8 mouse cellular contexts compared by ENCODE assay signal in genomic region chr14:79769618-79770017, GRCm38 (mm10). TPM values are rescaled to one million over a fixed set of nuclear protein-coding genes. Genes with fewer than 3 reads are reported as not detected.
A peak's percentile ranks its signal among the peaks of the same experiment; 100 is the strongest.
DNase-seq lines count a peak whose midpoint lies in the region; ATAC-seq and TF ChIP-seq lines count a peak whose summit lies in the region.

No protein-coding gene starts in this region.

- WGBS in bone marrow, adult 2 months: 4% methylated on average over 46 of the region's 46 CpGs
- WGBS in embryonic facial prominence, embryonic 10.5 days: under 1% methylated on average over 46 of the region's 46 CpGs
- WGBS in intestine, postnatal 0 days: 2% methylated on average over 46 of the region's 46 CpGs
- under 1% methylated on average over 46 of the region's 46 CpGs for WGBS in limb, embryonic 12.5 days
- WGBS in midbrain, embryonic 13.5 days: under 1% methylated on average over 46 of the region's 46 CpGs

- no peaks in the 10 kb centered on the region for H3K9me3 ChIP-seq in embryonic facial prominence, embryonic 10.5 days
- H3K9me3 ChIP-seq in intestine, postnatal 0 days (ENCODE audit: control insufficient read depth): no peaks in the 10 kb centered on the region
- no peaks in the 10 kb centered on the region for H3K9me3 ChIP-seq in limb, embryonic 12.5 days
- no peaks in the 10 kb centered on the region for H3K9me3 ChIP-seq in midbrain, embryonic 13.5 days

- H3K9ac ChIP-seq in intestine, postnatal 0 days (ENCODE audit: low read depth, low read length): no peak overlapping the region
- H3K9ac ChIP-seq in limb, embryonic 12.5 days (replicated peaks): no peak overlapping the region
- peak overlapping the region; percentile 84 for H3K9ac ChIP-seq in midbrain, embryonic 13.5 days (replicated peaks)

- H3K4me1 ChIP-seq in bone marrow, adult 2 months (ENCODE audit: control insufficient read depth, insufficient read depth, low read length): no peaks in the 10 kb centered on the region; the same call in 1 of the 2 replicates
- peaks cover 55% of the 10 kb centered on the region for H3K4me1 ChIP-seq in embryonic facial prominence, embryonic 10.5 days
- H3K4me1 ChIP-seq in intestine, postnatal 0 days (replicated peaks; ENCODE audit: control insufficient read depth, insufficient read depth, low read length): 0 out of 2 replicates have a peak, but pooled peaks cover 4% of the 10 kb centered on the region
- peaks cover 50% of the 10 kb centered on the region for H3K4me1 ChIP-seq in limb, embryonic 12.5 days (replicated peaks)
- H3K4me1 ChIP-seq in midbrain, embryonic 13.5 days (replicated peaks): peaks cover 69% of the 10 kb centered on the region

- peaks cover 97% of the 10 kb centered on the region for H3K27me3 ChIP-seq in embryonic facial prominence, embryonic 10.5 days (replicated peaks; ENCODE audit: low read depth, poor library complexity, severe bottlenecking)
- peaks cover 68% of the 10 kb centered on the region for H3K27me3 ChIP-seq in intestine, postnatal 0 days (replicated peaks; ENCODE audit: control insufficient read depth, insufficient read depth, low read length)
- peaks cover 90% of the 10 kb centered on the region for H3K27me3 ChIP-seq in limb, embryonic 12.5 days
- peaks cover 35% of the 10 kb centered on the region for H3K27me3 ChIP-seq in midbrain, embryonic 13.5 days
- H3K27me3 ChIP-seq in splenic B cell, adult 2 months (ENCODE audit: control insufficient read depth, insufficient read depth, low read length, poor library complexity, severe bottlenecking): no peaks in the 10 kb centered on the region

- peak; percentile 76 for ATAC-seq in intestine, postnatal 0 days
- ATAC-seq in limb, embryonic 12.5 days (ENCODE audit: insufficient number of reproducible peaks, insufficient read depth, low FRiP score, low TSS enrichment, low read depth): peak; percentile 38; the same call in 1 of the 2 replicates
- ATAC-seq in midbrain, embryonic 13.5 days: peak; percentile 4; the same call in 1 of the 2 replicates
- ATAC-seq in erythroblast, adult 5-6 weeks (replicated peaks; ENCODE audit: low FRiP score, poor library complexity, severe bottlenecking): no peak

- H3K36me3 ChIP-seq in embryonic facial prominence, embryonic 10.5 days (replicated peaks): no peaks in the 10 kb centered on the region
- no peaks in the 10 kb centered on the region for H3K36me3 ChIP-seq in intestine, postnatal 0 days (ENCODE audit: control insufficient read depth, insufficient read depth)
- H3K36me3 ChIP-seq in limb, embryonic 12.5 days: no peaks in the 10 kb centered on the region
- 0 out of 2 replicates have a peak, but pooled peaks cover 4% of the 10 kb centered on the region for H3K36me3 ChIP-seq in midbrain, embryonic 13.5 days
- H3K36me3 ChIP-seq in splenic B cell, adult 2 months (ENCODE audit: control insufficient read depth, insufficient read depth, low read length, poor library complexity, severe bottlenecking): no peaks in the 10 kb centered on the region

- H3K4me2 ChIP-seq in intestine, postnatal 0 days (replicated peaks; ENCODE audit: low read depth): peak overlapping the region; percentile 67
- H3K4me2 ChIP-seq in limb, embryonic 12.5 days: peak overlapping the region; percentile 65
- peak overlapping the region; percentile 87 for H3K4me2 ChIP-seq in midbrain, embryonic 13.5 days (replicated peaks)

- H3K27ac ChIP-seq in bone marrow, adult 2 months (ENCODE audit: control insufficient read depth, insufficient read depth, low read depth, low read length, poor library complexity): no peak overlapping the region; the same call in 1 of the 2 replicates
- H3K27ac ChIP-seq in embryonic facial prominence, embryonic 10.5 days (replicated peaks): no peak overlapping the region; the same call in 1 of the 2 replicates
- H3K27ac ChIP-seq in intestine, postnatal 0 days (ENCODE audit: low read depth, low read length): no peak overlapping the region
- H3K27ac ChIP-seq in limb, embryonic 12.5 days: no peak overlapping the region
- peak overlapping the region; percentile 81 for H3K27ac ChIP-seq in midbrain, embryonic 13.5 days

- H3K4me3 ChIP-seq in bone marrow, adult 2 months (replicated peaks; ENCODE audit: control insufficient read depth, low read depth, low read length): no peak overlapping the region
- peak overlapping the region; percentile 56 for H3K4me3 ChIP-seq in embryonic facial prominence, embryonic 10.5 days
- H3K4me3 ChIP-seq in intestine, postnatal 0 days (ENCODE audit: low read depth, low read length): peak overlapping the region; percentile 37
- peak overlapping the region; percentile 42 for H3K4me3 ChIP-seq in limb, embryonic 12.5 days (replicated peaks)
- H3K4me3 ChIP-seq in midbrain, embryonic 13.5 days (replicated peaks): peak overlapping the region; percentile 72

- TF ChIP-seq POLR2A in bone marrow, adult 2 months (IDR thresholded peaks at IDR 0.05; ENCODE audit: borderline replicate concordance, control insufficient read depth, low read depth, low read length): no peak

- TF ChIP-seq CTCF in bone marrow, adult 2 months (IDR thresholded peaks at IDR 0.05; ENCODE audit: control insufficient read depth, insufficient read depth, low read length): peak; percentile 11; the same call in 1 of the 2 replicates
- TF ChIP-seq CTCF in intestine, postnatal 0 days (IDR thresholded peaks at IDR 0.05; ENCODE audit: low read depth): peak; percentile 99

- DNase-seq in embryonic facial prominence, embryonic 10.5 days (ENCODE audit: low spot score): peak; percentile 90
- DNase-seq in heart, adult 18-20 months: peak; percentile 56 to 79
- DNase-seq in splenic B cell, adult 2 months (ENCODE audit: low read depth, low spot score): peak; percentile 2

RNA-seq across cellular contexts. Expression of gene Pcdh8, which starts 1.5 kb away (rescaled TPM):
- not detected in 2 replicates for polyA plus RNA-seq in bone marrow, adult 2 months (2011; ENCODE audit: insufficient read depth, insufficient read length, low replicate concordance, missing spikeins)
- 3.6 and 9.8 TPM in 2 replicates for polyA plus RNA-seq in embryonic facial prominence, embryonic 10.5 days (2016; fragmentation: Nextera tagmentation; extraction: Ambion mirVana)
- under 1 TPM in 1 of 2 experiments, not detected in 1; 0.20 TPM for total RNA-seq in heart, adult 18-20 months (2021)
- 0.34 and 0.40 TPM in 2 replicates for polyA plus RNA-seq in intestine, postnatal 0 days (2015; fragmentation: Nextera tagmentation; extraction: Ambion mirVana)
- polyA plus RNA-seq in limb, embryonic 12.5 days (2016; fragmentation: Nextera tagmentation; extraction: Ambion mirVana): 4.5 TPM in 2 replicates
- 39.3 and 52.7 TPM in 2 replicates for polyA plus RNA-seq in midbrain, embryonic 13.5 days (2015; fragmentation: Nextera tagmentation; extraction: Ambion mirVana)
- total RNA-seq in erythroblast, adult 5-6 weeks (2015; ENCODE audit: low replicate concordance): not detected in 2 replicates
- total RNA-seq in erythroblast, adult 5-6 weeks (2017; ENCODE audit: low replicate concordance): not detected in 2 replicates

Comparison
In these comparisons a context has a peak if more than half of its experiments do, and no peak if none do; other contexts are left out.
1. DNase-seq: peak in every context shown above with its lines; median percentile 90 in embryonic facial prominence, embryonic 10.5 days; 68 in heart, adult 18-20 months; 2 in splenic B cell, adult 2 months.